Mouse (Mus musculus): ENCODE measurements around the gene Erfe. TPM values are rescaled to one million over a fixed set of nuclear protein-coding genes. Genes with fewer than 3 reads are reported as not detected.
A peak's percentile ranks its signal among the peaks of the same experiment; 100 is the strongest.

Erfe gene
- 2.1 and 2.5 TPM in 2 replicates for polyA plus RNA-seq (2014; fragmentation: Nextera tagmentation; extraction: Ambion mirVana)

GRCm38 (mm10) chr1:91366215-91367108 lies at the start of gene Erfe:
TSS of gene Erfe (plus strand) at chr1:91366430.
- peak within 1 kb of the TSS; percentile 45 for H3K4me3 ChIP-seq (ENCODE audit: low read depth, low read length)
- WGBS: 2% methylated on average over 68 of the region's 68 CpGs
- ATAC-seq (ENCODE audit: insufficient number of reproducible peaks, insufficient read depth, low FRiP score, low read depth): peak; percentile 71
- no peaks in the 10 kb centered on the region for H3K9me3 ChIP-seq (ENCODE audit: control insufficient read depth, low read depth, low read length)
- no peak within 1 kb of the TSS for H3K27ac ChIP-seq (ENCODE audit: low read length)
- H3K4me2 ChIP-seq (replicated peaks; ENCODE audit: low read depth, low read length): peak within 1 kb of the TSS; percentile 88
- H3K4me1 ChIP-seq (ENCODE audit: control insufficient read depth, insufficient read depth, low read length): 0 out of 2 replicates have a peak, but pooled peaks cover 3% of the 10 kb centered on the region
- H3K36me3 ChIP-seq (ENCODE audit: control insufficient read depth, insufficient read depth, low read length): peaks cover 17% of the 10 kb centered on the region; the same call in 1 of the 2 replicates
- H3K27me3 ChIP-seq (ENCODE audit: control insufficient read depth, insufficient read depth, low read length): no peaks in the 10 kb centered on the region
- peak within 1 kb of the TSS; percentile 60 for H3K9ac ChIP-seq (replicated peaks; ENCODE audit: low read depth, low read length)

DNA sequence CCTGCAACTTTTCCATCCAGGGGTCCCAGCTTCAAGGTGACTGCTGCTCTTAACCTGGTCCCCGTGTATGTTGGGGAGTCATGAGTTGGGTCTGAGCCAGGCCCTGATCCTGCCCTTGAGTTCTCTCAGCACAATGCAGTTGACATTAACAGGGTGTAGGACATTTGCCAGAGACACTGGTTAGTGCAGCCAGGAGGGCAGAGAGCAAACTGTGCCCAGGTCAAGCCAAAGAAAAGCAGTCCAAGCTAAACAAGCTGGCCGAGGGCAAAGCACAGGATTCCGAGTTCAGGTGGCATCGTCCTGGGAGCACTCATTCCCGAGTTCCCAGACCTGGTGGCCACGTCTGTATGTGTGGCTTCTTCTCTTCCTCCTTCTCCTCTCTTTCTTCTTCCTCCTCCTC lies 48.6 kb upstream of the Erfe start:
- no peak for ATAC-seq (ENCODE audit: insufficient number of reproducible peaks, insufficient read depth, low FRiP score, low read depth)
- H3K9ac ChIP-seq (replicated peaks; ENCODE audit: low read depth, low read length): no peak overlapping the region
- H3K4me3 ChIP-seq (ENCODE audit: low read depth, low read length): no peak overlapping the region
- no peaks in the 10 kb centered on the region for H3K27me3 ChIP-seq (ENCODE audit: control insufficient read depth, insufficient read depth, low read length)
- no peaks in the 10 kb centered on the region for H3K36me3 ChIP-seq (ENCODE audit: control insufficient read depth, insufficient read depth, low read length)
- 83% methylated on average over 6 of the region's 6 CpGs for WGBS
- no peak overlapping the region for H3K27ac ChIP-seq (ENCODE audit: low read length)
- H3K4me2 ChIP-seq (replicated peaks; ENCODE audit: low read depth, low read length): no peak overlapping the region
- H3K9me3 ChIP-seq (ENCODE audit: control insufficient read depth, low read depth, low read length): no peaks in the 10 kb centered on the region
- H3K4me1 ChIP-seq (ENCODE audit: control insufficient read depth, insufficient read depth, low read length): 0 out of 2 replicates have a peak, but pooled peaks cover 8% of the 10 kb centered on the region

DNA sequence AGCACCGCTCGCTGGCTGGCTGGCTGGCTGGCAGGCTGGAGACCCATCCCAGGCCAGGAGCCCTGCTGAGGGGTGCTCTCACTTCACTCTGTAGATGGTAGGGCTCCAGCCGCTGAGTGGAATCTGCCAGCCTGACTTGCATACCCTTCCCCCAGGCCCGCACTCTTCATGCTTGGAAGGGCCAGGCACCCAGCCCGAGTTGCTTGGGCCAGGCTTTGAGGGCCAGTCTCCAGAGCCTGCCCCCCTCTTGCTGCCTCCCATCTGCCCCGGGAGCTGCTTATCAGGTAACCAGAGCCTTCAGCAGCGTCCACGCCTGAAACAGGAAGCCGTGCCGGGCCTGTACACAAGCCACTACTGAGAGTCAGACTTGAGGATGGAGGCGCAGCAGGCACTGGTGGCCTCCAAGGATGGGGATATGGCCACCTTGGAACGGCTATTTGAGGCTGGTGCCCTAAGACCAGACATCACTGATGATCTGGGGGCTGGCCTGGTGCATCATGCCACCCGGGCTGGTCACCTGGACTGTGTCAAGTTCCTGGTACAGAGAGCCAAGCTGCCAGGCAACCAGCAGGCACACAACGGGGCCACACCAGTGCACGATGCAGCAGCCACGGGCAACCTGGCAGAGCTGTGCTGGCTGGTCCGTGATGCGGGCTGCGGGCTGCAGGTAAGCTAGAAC lies 44.3 kb upstream of the Erfe start, which contains the start of gene Espnl:
TSS of gene Espnl (plus strand) at position 316 of the 679 bp plus-strand sequence.
- H3K4me3 ChIP-seq (ENCODE audit: low read depth, low read length): no peak within 1 kb of the TSS
- no peaks in the 10 kb centered on the region for H3K36me3 ChIP-seq (ENCODE audit: control insufficient read depth, insufficient read depth, low read length)
- no peak within 1 kb of the TSS for H3K9ac ChIP-seq (replicated peaks; ENCODE audit: low read depth, low read length)
- H3K27ac ChIP-seq (ENCODE audit: low read length): no peak within 1 kb of the TSS
- no peaks in the 10 kb centered on the region for H3K4me1 ChIP-seq (ENCODE audit: control insufficient read depth, insufficient read depth, low read length)
- H3K27me3 ChIP-seq (ENCODE audit: control insufficient read depth, insufficient read depth, low read length): no peaks in the 10 kb centered on the region
- no peak within 1 kb of the TSS for H3K4me2 ChIP-seq (replicated peaks; ENCODE audit: low read depth, low read length)
- H3K9me3 ChIP-seq (ENCODE audit: control insufficient read depth, low read depth, low read length): no peaks in the 10 kb centered on the region
- no peak for ATAC-seq (ENCODE audit: insufficient number of reproducible peaks, insufficient read depth, low FRiP score, low read depth)
- 55% methylated on average over 19 of the region's 19 CpGs for WGBS

DNA sequence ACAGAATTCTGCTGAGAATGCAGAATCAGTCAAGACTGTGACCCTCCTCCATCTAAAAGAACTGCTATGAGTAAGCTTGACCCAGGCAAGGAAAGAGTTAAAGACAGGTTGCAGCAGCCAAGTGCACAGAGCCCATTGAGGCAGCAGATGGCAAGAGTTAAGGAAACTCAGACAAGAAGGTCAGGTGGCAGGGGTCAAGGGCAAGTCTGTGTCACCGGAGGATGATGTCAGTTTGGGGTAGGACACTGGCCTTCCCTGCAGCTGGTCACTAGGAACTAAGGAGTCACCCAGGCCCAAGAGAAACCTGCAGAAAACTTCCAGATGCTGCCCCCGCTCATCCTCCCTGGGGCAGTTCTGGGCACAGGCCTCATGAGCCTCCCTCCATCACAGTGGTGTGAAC lies 41.6 kb upstream of the Erfe start:
- Histone ChIP-seq H3K4me2 (replicated peaks; ENCODE audit: low read depth, low read length) (no peak overlapping the region), H3K36me3 (ENCODE audit: control insufficient read depth, insufficient read depth, low read length) (no peaks in the 10 kb centered on the region), H3K9me3 (ENCODE audit: control insufficient read depth, low read depth, low read length) (no peaks in the 10 kb centered on the region), H3K4me3 (ENCODE audit: low read depth, low read length) (no peak overlapping the region), H3K27ac (ENCODE audit: low read length) (no peak overlapping the region), H3K27me3 (ENCODE audit: control insufficient read depth, insufficient read depth, low read length) (no peaks in the 10 kb centered on the region), H3K9ac (replicated peaks; ENCODE audit: low read depth, low read length) (no peak overlapping the region), H3K4me1 (ENCODE audit: control insufficient read depth, insufficient read depth, low read length) (no peaks in the 10 kb centered on the region)
- 67% methylated on average over 2 of the region's 2 CpGs for WGBS
- no peak for ATAC-seq (ENCODE audit: insufficient number of reproducible peaks, insufficient read depth, low FRiP score, low read depth)

DNA sequence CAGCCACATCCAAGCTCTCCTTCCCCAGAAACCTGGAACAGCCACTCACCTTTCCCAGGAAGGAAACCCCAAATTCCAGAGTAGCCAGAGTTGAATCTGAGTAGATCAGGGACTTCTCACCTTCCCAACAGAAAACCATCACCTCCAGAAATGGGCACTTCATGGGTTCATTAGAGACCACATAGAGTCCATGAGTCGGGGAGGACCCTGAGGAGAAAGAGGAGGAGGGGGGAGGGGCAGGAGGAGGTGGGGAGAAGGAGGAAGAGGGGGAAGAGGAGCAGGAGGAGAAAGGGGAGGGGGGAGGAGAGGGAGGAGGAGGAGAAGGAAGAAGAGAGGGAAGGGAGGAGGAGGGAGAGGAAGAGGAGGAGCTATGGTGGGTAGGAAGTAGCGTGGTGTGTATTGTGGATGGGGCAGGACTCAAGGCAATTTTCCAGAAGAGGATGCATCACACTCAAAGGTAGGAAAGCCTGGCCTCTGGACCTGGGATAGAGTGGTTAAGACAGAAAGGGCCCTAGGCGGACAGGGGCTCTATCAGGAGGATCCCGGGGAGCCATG lies 40.7 kb upstream of the Erfe start:
- Histone ChIP-seq H3K4me1 (ENCODE audit: control insufficient read depth, insufficient read depth, low read length) (no peaks in the 10 kb centered on the region), H3K9me3 (ENCODE audit: control insufficient read depth, low read depth, low read length) (no peaks in the 10 kb centered on the region), H3K4me2 (replicated peaks; ENCODE audit: low read depth, low read length) (no peak overlapping the region), H3K4me3 (ENCODE audit: low read depth, low read length) (no peak overlapping the region), H3K9ac (replicated peaks; ENCODE audit: low read depth, low read length) (no peak overlapping the region), H3K27me3 (ENCODE audit: control insufficient read depth, insufficient read depth, low read length) (no peaks in the 10 kb centered on the region), H3K36me3 (ENCODE audit: control insufficient read depth, insufficient read depth, low read length) (no peaks in the 10 kb centered on the region), H3K27ac (ENCODE audit: low read length) (no peak overlapping the region)
- no peak for ATAC-seq (ENCODE audit: insufficient number of reproducible peaks, insufficient read depth, low FRiP score, low read depth)
- 84% methylated on average over 4 of the region's 4 CpGs for WGBS

DNA sequence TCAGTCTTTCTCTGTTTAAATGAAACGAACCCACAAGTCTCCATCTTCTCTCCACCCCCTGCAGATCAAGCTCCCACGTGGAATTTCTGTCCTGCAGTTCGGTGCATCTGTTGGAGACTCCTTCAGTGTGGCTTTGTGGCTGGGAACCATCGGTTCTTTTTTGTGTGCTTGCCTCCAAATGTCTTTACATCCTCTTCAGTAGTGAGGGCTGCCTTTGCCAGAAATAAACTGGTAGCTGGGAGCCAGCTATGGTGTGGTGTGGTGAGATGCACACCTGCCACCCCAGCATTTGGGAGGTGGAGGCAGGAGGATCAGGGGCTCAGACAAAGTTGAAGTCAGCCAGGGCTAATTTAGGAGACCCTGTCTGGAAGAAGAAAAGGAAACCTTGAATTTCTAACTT lies 34.1 kb upstream of the Erfe start:
- Histone ChIP-seq H3K4me2 (replicated peaks; ENCODE audit: low read depth, low read length) (no peak overlapping the region), H3K27ac (ENCODE audit: low read length) (no peak overlapping the region), H3K27me3 (ENCODE audit: control insufficient read depth, insufficient read depth, low read length) (no peaks in the 10 kb centered on the region), H3K9me3 (ENCODE audit: control insufficient read depth, low read depth, low read length) (no peaks in the 10 kb centered on the region), H3K4me3 (ENCODE audit: low read depth, low read length) (no peak overlapping the region), H3K9ac (replicated peaks; ENCODE audit: low read depth, low read length) (no peak overlapping the region), H3K36me3 (ENCODE audit: control insufficient read depth, insufficient read depth, low read length) (no peaks in the 10 kb centered on the region), H3K4me1 (ENCODE audit: control insufficient read depth, insufficient read depth, low read length) (no peaks in the 10 kb centered on the region)
- WGBS: 60% methylated on average over 4 of the region's 4 CpGs
- no peak for ATAC-seq (ENCODE audit: insufficient number of reproducible peaks, insufficient read depth, low FRiP score, low read depth)

DNA sequence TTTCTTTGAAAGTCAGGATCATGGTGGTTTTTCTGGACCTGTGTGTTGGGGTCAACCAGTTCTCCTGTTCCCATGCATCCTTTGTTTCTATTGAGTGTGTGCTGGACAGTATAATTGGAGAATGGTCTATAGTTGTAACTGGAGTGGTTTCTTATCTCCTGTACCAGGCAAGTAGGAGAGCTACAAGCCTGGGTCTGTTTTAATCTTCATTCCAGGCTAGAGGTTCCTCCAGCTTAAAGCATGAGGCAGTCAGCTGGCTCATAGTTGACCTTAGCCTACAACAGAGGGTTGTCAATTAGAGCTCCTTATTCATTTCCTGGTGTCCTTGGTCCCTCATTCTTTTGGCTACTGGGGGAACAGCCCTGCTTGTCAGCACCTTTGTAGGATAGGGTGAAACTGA lies 32.6 kb upstream of the Erfe start:
- Histone ChIP-seq H3K9ac (replicated peaks; ENCODE audit: low read depth, low read length) (no peak overlapping the region), H3K9me3 (ENCODE audit: control insufficient read depth, low read depth, low read length) (no peaks in the 10 kb centered on the region), H3K36me3 (ENCODE audit: control insufficient read depth, insufficient read depth, low read length) (no peaks in the 10 kb centered on the region), H3K27me3 (ENCODE audit: control insufficient read depth, insufficient read depth, low read length) (no peaks in the 10 kb centered on the region), H3K27ac (ENCODE audit: low read length) (no peak overlapping the region), H3K4me2 (replicated peaks; ENCODE audit: low read depth, low read length) (no peak overlapping the region), H3K4me1 (ENCODE audit: control insufficient read depth, insufficient read depth, low read length) (no peaks in the 10 kb centered on the region), H3K4me3 (ENCODE audit: low read depth, low read length) (no peak overlapping the region)
- ATAC-seq (ENCODE audit: insufficient number of reproducible peaks, insufficient read depth, low FRiP score, low read depth): no peak

DNA sequence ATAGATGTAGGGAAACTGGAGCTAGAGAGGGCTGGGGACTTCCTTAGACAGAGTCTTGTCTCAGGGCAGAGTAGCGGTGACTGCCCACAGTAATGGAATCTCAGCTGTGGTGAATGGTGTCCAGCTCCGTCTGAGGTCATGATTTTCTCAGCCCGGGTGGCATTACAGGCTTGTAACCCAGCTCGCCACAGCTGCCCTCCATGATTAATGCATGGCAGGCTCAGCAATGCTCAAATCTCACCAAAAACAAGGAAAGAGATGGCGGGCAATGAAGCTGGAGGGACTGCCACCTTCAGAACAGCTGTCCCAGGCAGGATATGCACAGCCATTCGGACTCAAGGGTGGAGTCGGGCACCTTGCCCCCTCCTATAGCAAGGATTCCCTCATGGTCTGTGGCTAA lies 28.9 kb upstream of the Erfe start:
- Histone ChIP-seq H3K4me3 (ENCODE audit: low read depth, low read length) (no peak overlapping the region), H3K27me3 (ENCODE audit: control insufficient read depth, insufficient read depth, low read length) (no peaks in the 10 kb centered on the region), H3K27ac (ENCODE audit: low read length) (no peak overlapping the region), H3K9ac (replicated peaks; ENCODE audit: low read depth, low read length) (no peak overlapping the region), H3K4me1 (ENCODE audit: control insufficient read depth, insufficient read depth, low read length) (no peaks in the 10 kb centered on the region), H3K36me3 (ENCODE audit: control insufficient read depth, insufficient read depth, low read length) (no peaks in the 10 kb centered on the region), H3K4me2 (replicated peaks; ENCODE audit: low read depth, low read length) (no peak overlapping the region), H3K9me3 (ENCODE audit: control insufficient read depth, low read depth, low read length) (no peaks in the 10 kb centered on the region)
- ATAC-seq (ENCODE audit: insufficient number of reproducible peaks, insufficient read depth, low FRiP score, low read depth): no peak
- WGBS: 88% methylated on average over 7 of the region's 7 CpGs

All from stomach, embryonic 14.5 days (tissue).